Mouse (Mus musculus) erythroblast, embryonic 14.5 days (primary cell): ENCODE data around the gene Orm2.

Experiments
- GATA1 ChIP-seq: IDR thresholded peaks from 2 replicates; pipeline ENCODE4 v1.6.1; 2012; ENCODE audit warnings: low read length, inconsistent platforms, mixed read lengths
- TAL1 ChIP-seq: IDR thresholded peaks from 3 replicates; pipeline ENCODE4 v1.6.1; 2012; ENCODE audit warnings: low read length, inconsistent platforms, mixed read lengths

DNA sequence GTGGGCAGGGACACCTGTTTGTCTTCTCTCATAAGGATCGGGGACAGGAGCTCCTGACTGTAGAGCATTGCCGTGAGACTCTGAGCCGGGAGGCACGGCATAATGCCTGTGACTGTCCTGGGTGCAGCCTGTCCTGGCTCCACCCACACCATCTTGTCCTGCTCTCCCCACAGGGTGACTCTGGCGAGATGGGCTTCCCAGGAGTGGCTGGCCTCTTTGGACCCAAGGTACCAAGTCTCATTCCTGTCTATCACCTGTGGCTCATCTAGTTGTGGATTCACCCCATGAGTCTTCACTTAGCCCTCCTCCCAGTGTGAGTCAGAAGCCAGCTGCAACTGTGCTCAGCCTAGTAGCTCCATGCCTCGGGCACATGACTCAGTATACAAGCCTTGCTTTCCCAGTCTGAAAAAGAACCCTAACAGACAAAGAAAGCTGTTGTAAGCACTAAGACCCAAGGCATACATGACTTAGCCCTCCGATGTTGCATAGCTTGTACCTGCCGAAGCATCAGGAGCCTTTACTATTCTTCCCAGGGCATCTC lies 38.9 kb upstream of the Orm2 start:
- TF ChIP-seq TAL1 (no peak), GATA1 (no peak)
